Mouse (Mus musculus) midbrain, embryonic 14.5 days (tissue): Measurements from ENCODE around the gene Cntn6. TPM values are rescaled to one million over a fixed set of nuclear protein-coding genes. Genes with fewer than 3 reads are reported as not detected.
A peak's percentile ranks its signal among the peaks of the same experiment; 100 is the strongest.

Experiments used
- ATAC-seq: fragments of 200-750 bp; cut with Nextera tagmentation; 2 replicates; pipeline ENCODE4 v1.8.0; 2017; ENCODE audit warnings: moderate number of reproducible peaks, moderate library complexity; ENCODE audit not compliant: low FRiP score, low TSS enrichment
- DNase-seq: peaks from one replicate; pipeline ENCODE4 v3.0.0-alpha.2; 2015
- H3K27ac ChIP-seq: fragments of 300-500 bp; sonication (generic); replicated peaks from 2 replicates; pipeline ENCODE4 v1.5.1; 2014; ENCODE audit warnings: mild to moderate bottlenecking, low read depth, low read length, moderate library complexity
- H3K27me3 ChIP-seq: fragments of 300-500 bp; sonication (generic); 2 replicates; pipeline ENCODE4 v1.6.1; 2014; ENCODE audit warnings: low read length, control low read depth, mixed read lengths; ENCODE audit not compliant: control insufficient read depth, insufficient read depth
- H3K36me3 ChIP-seq: fragments of 300-500 bp; sonication (generic); 2 replicates; pipeline ENCODE4 v1.6.1; 2014; ENCODE audit warnings: low read length, control low read depth; ENCODE audit not compliant: control insufficient read depth, insufficient read depth
- H3K4me1 ChIP-seq: fragments of 300-500 bp; sonication (generic); 2 replicates; pipeline ENCODE4 v1.6.1; 2014; ENCODE audit warnings: mild to moderate bottlenecking, antibody characterized with exemption, low read length, control low read depth; ENCODE audit not compliant: control insufficient read depth, insufficient read depth
- H3K4me2 ChIP-seq: fragments of 300-500 bp; sonication (generic); 2 replicates; pipeline ENCODE4 v1.6.1; 2014; ENCODE audit warnings: mild to moderate bottlenecking, low read length, moderate library complexity
- H3K4me3 ChIP-seq: fragments of 300-500 bp; sonication (generic); replicated peaks from 2 replicates; pipeline ENCODE4 v1.5.1; 2014; ENCODE audit warnings: low read depth, low read length
- H3K9ac ChIP-seq: fragments of 300-500 bp; sonication (generic); replicated peaks from 2 replicates; pipeline ENCODE4 v1.6.1; 2014; ENCODE audit warnings: mild to moderate bottlenecking, low read length, moderate library complexity
- H3K9me3 ChIP-seq: fragments of 300-500 bp; sonication (generic); 2 replicates; pipeline ENCODE4 v1.6.1; 2016; ENCODE audit warnings: low read length, control low read depth, mixed read lengths; ENCODE audit not compliant: control insufficient read depth
- WGBS: fragments of 180-500 bp; shearing (Covaris S2); extraction: QIAGEN DNeasy Blood & Tissue Kit; methylation state at CpG from one replicate; pipeline ENCODE4 v1.1.7; 2014; 5-methylcytosine and 5-hydroxymethylcytosine counted together
- polyA plus RNA-seq: library from polyadenylated mRNA; unstranded; fragments of >200 nt; fragmentation: Nextera tagmentation; extraction: Ambion mirVana; gene quantifications from 2 replicates; pipeline ENCODE4 v1.2.1, GENCODE M21; 2014

The Cntn6 gene
- polyA plus RNA-seq, 1 experiment from 2014 or later: 10.5 TPM

DNA sequence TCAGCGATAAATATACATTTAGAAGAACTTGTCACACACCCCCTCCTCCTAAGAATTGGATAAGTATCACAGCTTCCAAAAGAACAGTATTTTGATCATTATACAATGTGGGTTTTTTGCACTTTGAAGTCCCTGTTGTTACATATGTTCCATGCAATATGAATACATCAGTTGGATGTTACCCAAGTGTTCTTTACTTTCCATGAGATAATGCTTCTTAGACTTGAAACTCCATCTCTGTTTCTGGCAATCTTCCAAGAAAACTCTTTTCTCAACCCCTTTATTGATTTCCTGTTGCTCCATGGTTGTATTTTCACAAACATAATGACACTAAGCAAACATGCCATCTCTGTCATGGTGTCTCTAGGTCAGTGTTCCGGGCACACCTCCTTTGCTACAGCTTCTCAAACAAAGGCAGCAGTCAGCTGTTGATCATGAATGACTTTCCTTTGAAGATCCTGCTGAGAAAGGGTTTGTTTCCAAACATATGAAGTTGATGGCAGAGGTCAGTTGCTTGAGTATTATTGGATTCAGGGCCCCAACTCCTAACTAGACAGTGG is 108.3 kb downstream of the Cntn6 start:
- WGBS: 69% methylated on average over 2 of the region's 2 CpGs
- Histone ChIP-seq H3K4me2 (no peak overlapping the region), H3K27me3 (no peaks in the 10 kb centered on the region), H3K4me1 (no peaks in the 10 kb centered on the region), H3K4me3 (no peak overlapping the region), H3K36me3 (no peaks in the 10 kb centered on the region), H3K27ac (no peak overlapping the region), H3K9me3 (no peaks in the 10 kb centered on the region), H3K9ac (no peak overlapping the region)
- DNase-seq (no peak), ATAC-seq (no peak)

DNA sequence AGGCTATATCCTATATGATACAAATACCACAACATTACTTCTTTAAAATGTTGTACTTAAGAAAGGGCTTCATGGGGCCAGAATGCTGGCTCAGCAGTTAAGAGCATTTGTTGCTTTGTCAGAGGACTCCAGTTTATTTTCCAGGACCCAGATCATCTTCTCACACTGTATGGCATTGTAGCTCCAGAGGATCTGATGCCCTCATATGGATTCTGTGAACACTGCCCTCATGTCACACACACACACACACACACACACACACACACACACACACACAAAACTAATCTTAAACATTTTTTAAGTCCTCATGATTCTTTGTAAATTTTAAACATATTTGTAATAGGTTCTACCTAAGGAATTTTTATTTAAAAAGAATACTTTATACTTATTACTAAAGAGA is 110.3 kb downstream of the Cntn6 start:
- H3K4me3 ChIP-seq: no peak overlapping the region
- no peak overlapping the region for H3K4me2 ChIP-seq
- H3K9me3 ChIP-seq: no peaks in the 10 kb centered on the region
- no peaks in the 10 kb centered on the region for H3K27me3 ChIP-seq
- no peak overlapping the region for H3K9ac ChIP-seq
- ATAC-seq: no peak
- H3K27ac ChIP-seq: no peak overlapping the region
- no peak for DNase-seq
- H3K36me3 ChIP-seq: no peaks in the 10 kb centered on the region
- no peaks in the 10 kb centered on the region for H3K4me1 ChIP-seq

DNA sequence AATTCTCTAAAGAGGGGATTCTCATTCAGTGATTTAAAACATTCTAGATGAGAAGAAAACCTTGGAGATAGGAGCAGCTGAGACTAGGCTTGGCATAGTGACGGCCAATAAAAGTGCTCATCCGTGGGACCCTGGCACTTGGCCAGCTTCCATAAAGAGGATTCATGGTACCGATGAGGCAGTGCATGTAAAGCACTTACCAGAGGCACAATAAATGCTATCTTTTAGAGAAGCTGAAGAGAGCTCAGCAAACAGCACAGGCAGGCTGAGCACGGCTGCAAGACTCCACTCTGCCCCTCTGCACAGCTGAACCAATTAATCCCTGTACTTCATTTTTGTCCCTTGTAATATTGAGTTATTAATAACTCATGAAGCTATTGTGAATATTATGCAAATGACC is 110.8 kb downstream of the Cntn6 start:
- 38% methylated on average over 4 of the region's 4 CpGs for WGBS
- no peaks in the 10 kb centered on the region for H3K9me3 ChIP-seq
- no peaks in the 10 kb centered on the region for H3K4me1 ChIP-seq
- peak; percentile 61 for DNase-seq
- no peak overlapping the region for H3K27ac ChIP-seq
- H3K4me3 ChIP-seq: no peak overlapping the region
- no peaks in the 10 kb centered on the region for H3K27me3 ChIP-seq
- H3K9ac ChIP-seq: no peak overlapping the region
- no peak overlapping the region for H3K4me2 ChIP-seq
- H3K36me3 ChIP-seq: no peaks in the 10 kb centered on the region
- ATAC-seq: peak; percentile 17; the same call in 1 of the 2 replicates

DNA sequence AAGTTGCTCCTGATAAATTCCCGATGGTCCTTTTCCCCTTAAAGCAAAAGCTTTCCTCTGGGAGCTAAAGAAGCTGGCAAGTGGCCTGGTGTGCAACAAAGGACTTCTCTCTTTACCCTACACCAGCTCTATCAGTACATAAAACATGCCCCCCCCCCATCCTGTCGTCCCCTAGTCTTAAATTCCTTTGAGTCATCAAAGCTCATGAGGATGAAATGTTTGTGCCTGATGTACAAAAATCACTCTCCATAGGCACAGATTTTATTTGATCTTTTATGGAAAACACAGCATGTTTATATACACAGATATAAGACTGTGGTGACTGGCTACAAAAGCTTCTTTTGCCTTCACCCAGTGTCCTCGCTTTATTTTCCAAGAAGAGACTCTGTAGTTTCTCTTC is 112.6 kb downstream of the Cntn6 start:
- no peaks in the 10 kb centered on the region for H3K27me3 ChIP-seq
- H3K4me1 ChIP-seq: no peaks in the 10 kb centered on the region
- H3K4me3 ChIP-seq: no peak overlapping the region
- WGBS: 46% methylated on average over 3 of the region's 3 CpGs
- DNase-seq (no peak), ATAC-seq (no peak)
- H3K4me2 ChIP-seq: no peak overlapping the region
- H3K9ac ChIP-seq: no peak overlapping the region
- no peak overlapping the region for H3K27ac ChIP-seq
- no peaks in the 10 kb centered on the region for H3K36me3 ChIP-seq
- no peaks in the 10 kb centered on the region for H3K9me3 ChIP-seq

DNA sequence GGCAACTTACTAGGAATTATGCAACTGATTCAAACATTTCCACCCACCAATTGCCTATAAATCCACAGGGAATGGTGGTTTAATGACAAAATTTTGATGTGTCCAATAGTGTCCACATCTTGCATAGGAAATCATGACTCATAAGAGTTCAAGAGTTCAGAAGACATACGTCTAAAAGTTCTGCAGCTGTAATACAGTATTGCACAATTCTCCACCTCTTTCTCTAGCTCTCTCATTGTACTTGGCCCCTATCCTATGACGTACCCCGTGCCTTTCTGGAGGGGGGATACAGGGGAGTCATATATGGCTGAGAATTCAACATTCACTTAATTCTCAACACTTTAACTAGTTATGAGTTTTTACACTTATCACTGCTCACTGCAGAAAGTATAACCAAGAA is 160.9 kb downstream of the Cntn6 start:
- Histone ChIP-seq H3K9me3 (no peaks in the 10 kb centered on the region), H3K4me3 (no peak overlapping the region), H3K27me3 (no peaks in the 10 kb centered on the region), H3K4me1 (no peaks in the 10 kb centered on the region), H3K27ac (no peak overlapping the region), H3K36me3 (no peaks in the 10 kb centered on the region), H3K4me2 (no peak overlapping the region), H3K9ac (no peak overlapping the region)
- ATAC-seq: no peak
- no peak for DNase-seq
- 81% methylated on average over 3 of the region's 3 CpGs for WGBS

DNA sequence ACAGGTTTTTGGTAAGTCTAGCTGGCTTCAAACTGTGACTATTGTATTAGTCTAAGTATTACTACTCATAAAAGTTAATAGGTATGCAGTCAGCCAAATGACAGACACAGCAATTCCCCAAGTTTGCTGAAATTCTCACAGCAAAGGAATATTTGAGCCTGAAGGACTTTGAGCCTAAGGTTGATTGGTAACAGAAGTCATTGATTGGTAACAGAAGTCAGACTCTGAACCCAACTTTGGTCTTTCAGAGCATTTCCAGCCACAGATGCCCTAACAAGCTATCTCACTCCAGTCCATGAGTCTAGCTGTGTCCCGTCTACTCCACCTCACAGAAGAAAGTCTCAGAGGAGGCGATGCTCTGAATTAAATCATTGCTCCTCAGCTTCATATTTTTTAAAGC is 176.1 kb downstream of the Cntn6 start:
- Histone ChIP-seq H3K9me3 (no peaks in the 10 kb centered on the region), H3K27me3 (no peaks in the 10 kb centered on the region), H3K27ac (no peak overlapping the region), H3K36me3 (no peaks in the 10 kb centered on the region), H3K4me1 (no peaks in the 10 kb centered on the region), H3K9ac (no peak overlapping the region), H3K4me2 (no peak overlapping the region), H3K4me3 (no peak overlapping the region)
- DNase-seq (no peak), ATAC-seq (no peak)
- 97% methylated on average over 2 of the region's 2 CpGs for WGBS

DNA sequence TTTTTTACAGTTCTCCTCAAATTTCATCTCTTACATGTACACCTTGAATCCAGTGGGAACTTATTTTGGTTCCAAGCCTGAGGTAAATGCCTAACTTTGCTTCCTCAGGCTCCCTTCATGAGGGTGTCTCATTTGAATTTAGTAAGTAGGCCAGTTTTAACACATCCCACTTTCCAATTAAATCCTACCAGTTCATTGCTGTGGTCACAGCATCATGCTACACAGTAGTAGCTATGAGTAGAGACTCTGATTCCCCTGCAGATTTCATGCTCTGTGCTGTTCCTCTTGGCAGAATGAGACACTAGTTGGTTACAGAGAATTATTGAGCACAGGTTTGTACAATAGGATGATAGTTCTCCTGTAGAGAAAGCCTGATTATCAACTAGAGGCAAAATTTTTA is 181.7 kb downstream of the Cntn6 start:
- DNase-seq: no peak
- no peak for ATAC-seq

DNA sequence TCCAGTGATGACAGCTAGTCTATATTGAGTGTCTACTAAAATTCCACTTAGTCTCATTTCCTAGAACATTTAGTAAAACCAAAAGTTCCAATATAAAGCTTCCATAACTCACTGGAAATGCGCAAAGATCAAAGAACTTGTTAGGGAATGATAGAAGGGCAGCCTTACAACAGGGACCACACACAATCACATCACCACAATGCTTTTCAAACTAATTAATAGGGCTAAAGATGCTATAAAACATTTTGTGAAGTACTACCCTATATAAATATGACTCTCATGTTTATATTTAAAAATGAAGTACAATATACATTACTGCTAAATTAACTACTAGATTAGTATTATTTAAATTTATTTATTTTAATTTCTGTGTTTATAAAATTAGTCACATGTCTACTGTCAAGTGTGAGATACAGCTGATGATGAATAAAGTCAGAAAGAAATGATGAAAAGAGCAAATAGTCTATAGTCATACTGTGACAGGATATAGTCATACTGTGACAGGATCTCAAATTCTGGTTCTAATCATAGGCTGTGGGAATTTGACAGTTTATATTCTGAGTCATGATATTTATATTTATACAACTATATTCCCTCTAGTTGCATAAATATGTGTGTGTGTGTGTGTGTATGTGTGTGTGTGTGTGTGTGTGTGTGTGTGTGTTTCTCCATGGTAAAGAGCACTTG is 187.4 kb downstream of the Cntn6 start:
- no peaks in the 10 kb centered on the region for H3K4me1 ChIP-seq
- H3K27me3 ChIP-seq: no peaks in the 10 kb centered on the region
- no peak overlapping the region for H3K9ac ChIP-seq
- H3K9me3 ChIP-seq: no peaks in the 10 kb centered on the region
- WGBS: 94% methylated on average over 1 of the region's 1 CpGs
- no peak overlapping the region for H3K4me3 ChIP-seq
- no peak overlapping the region for H3K4me2 ChIP-seq
- H3K27ac ChIP-seq: no peak overlapping the region
- ATAC-seq (no peak), DNase-seq (no peak)
- H3K36me3 ChIP-seq: no peaks in the 10 kb centered on the region

More for the DNA sequence above, 181.7 kb downstream of the Cntn6 start:
- H3K4me2 ChIP-seq: no peak overlapping the region
- no peaks in the 10 kb centered on the region for H3K36me3 ChIP-seq
- no peak overlapping the region for H3K27ac ChIP-seq
- H3K9ac ChIP-seq: no peak overlapping the region
- H3K4me3 ChIP-seq: no peak overlapping the region
- no peaks in the 10 kb centered on the region for H3K9me3 ChIP-seq
- H3K27me3 ChIP-seq: no peaks in the 10 kb centered on the region
- no peaks in the 10 kb centered on the region for H3K4me1 ChIP-seq

DNA sequence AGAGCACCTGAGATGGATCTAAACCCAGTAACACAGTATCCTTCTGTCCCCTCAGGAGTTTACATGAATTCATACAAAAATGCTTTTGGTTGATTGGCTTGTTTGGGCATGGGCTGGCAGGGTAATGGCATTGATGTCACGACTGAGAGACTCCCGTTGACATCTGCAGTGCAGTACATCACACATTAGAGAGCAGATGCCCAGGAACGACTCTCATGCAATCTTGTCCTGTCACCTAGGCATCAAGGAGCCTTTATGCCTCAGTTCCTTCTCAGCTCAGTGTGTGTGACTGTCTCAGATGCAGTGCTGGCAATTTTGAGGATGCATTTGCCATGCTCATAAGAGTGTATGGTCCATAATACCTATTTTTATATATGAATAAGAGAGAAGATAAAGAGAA is 195.4 kb downstream of the Cntn6 start:
- WGBS: 84% methylated on average over 3 of the region's 3 CpGs
- Histone ChIP-seq H3K27me3 (no peaks in the 10 kb centered on the region), H3K4me1 (no peaks in the 10 kb centered on the region), H3K9me3 (no peaks in the 10 kb centered on the region), H3K4me3 (no peak overlapping the region), H3K4me2 (no peak overlapping the region), H3K27ac (no peak overlapping the region), H3K36me3 (no peaks in the 10 kb centered on the region), H3K9ac (no peak overlapping the region)
- DNase-seq: no peak
- no peak for ATAC-seq
